Mouse (Mus musculus) bone marrow, adult 2 months (tissue): ENCODE measurements around the gene Cpeb1. TPM values are rescaled to one million over a fixed set of nuclear protein-coding genes. Genes with fewer than 3 reads are reported as not detected.

Source experiments
- H3K27ac ChIP-seq: fragments of 200-500 bp; 2 replicates; pipeline ENCODE4 v1.5.1; 2012; ENCODE audit warnings: low read depth, mild to moderate bottlenecking, control low read depth, inconsistent platforms, low read length; ENCODE audit not compliant: control insufficient read depth, poor library complexity, insufficient read depth
- H3K4me1 ChIP-seq: fragments of 200-500 bp; 2 replicates; pipeline ENCODE4 v1.6.1; 2011; ENCODE audit warnings: low read length; ENCODE audit not compliant: control insufficient read depth, insufficient read depth
- H3K4me3 ChIP-seq: fragments of 200-500 bp; replicated peaks from 2 replicates; pipeline ENCODE3; 2011; ENCODE audit warnings: mild to moderate bottlenecking, low read depth, low read length, control low read depth; ENCODE audit not compliant: control insufficient read depth
- CTCF ChIP-seq: fragments of 200-500 bp; IDR thresholded peaks from 2 replicates; pipeline ENCODE4 v1.5.1; 2011; ENCODE audit warnings: low read length, control low read depth; ENCODE audit not compliant: control insufficient read depth, insufficient read depth
- POLR2A ChIP-seq: fragments of 200-500 bp; IDR thresholded peaks from 2 replicates; pipeline ENCODE4 v1.6.1; 2011; ENCODE audit warnings: low read depth, mild to moderate bottlenecking, control low read depth, low read length, borderline replicate concordance; ENCODE audit not compliant: control insufficient read depth
- WGBS: fragments of 180-500 bp; shearing (Covaris S2); methylation state at CpG from one replicate; pipeline ENCODE4 v1.1.7; 2018; 5-methylcytosine and 5-hydroxymethylcytosine counted together
- polyA plus RNA-seq: library from polyadenylated mRNA; stranded (reverse); fragments of >200 nt; gene quantifications from 2 replicates; pipeline ENCODE4 v1.2.4, GENCODE M21; 2011; ENCODE audit warnings: low replicate concordance; ENCODE audit not compliant: missing spikeins, insufficient read depth, insufficient read length

The Cpeb1 gene
- polyA plus RNA-seq, 1 experiment, result 2.4 TPM

DNA sequence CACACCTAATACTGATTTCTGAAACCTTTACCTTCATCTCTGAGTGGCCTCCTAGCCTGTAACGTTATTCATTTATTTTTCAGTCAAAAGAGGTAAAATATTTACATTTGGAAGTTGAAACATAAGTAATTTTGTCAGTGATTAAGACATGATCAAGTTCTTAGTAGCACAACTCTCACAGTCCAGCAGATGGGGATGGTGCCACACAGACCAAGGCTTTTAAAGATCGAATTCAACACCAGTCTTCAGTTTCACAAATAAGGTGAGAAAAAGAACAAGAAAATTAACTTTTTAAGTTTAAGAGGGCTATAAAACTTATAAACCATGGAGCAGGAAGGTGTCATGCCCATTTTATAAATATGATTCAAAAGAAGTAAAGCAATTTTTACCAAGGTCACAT, 56.3 kb downstream of the Cpeb1 start:
- WGBS, result 28% methylated on average over 2 of the region's 2 CpGs

DNA sequence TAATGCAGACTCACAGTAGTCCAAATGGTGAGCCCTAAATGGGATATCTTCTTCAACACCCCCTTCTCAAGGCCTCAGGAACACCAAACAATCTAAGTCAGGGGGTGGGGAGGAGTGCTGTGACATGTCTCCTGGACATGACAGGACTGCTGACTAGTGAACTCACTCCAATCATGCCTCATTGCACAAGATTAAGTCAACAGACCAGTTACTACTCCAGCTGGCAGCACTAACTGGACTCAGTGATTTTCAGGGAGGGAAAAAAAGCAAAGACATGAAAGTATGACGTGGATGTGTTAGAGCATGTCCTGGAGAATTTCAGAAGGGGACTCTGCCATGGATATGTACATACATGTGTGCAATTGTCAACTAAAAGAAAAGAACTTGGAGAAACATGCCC, 75.9 kb downstream of the Cpeb1 start:
- Histone ChIP-seq H3K4me1 (no peaks in the 10 kb centered on the region), H3K4me3 (no peak overlapping the region), H3K27ac (no peak overlapping the region)
- WGBS, result 76% methylated on average over 1 of the region's 1 CpGs
- TF ChIP-seq CTCF (no peak), POLR2A (no peak)

More for the DNA sequence above, 56.3 kb downstream of the Cpeb1 start:
- H3K27ac ChIP-seq, result no peak overlapping the region
- TF ChIP-seq CTCF, result no peak
- TF ChIP-seq POLR2A, result no peak
- no peaks in the 10 kb centered on the region for H3K4me1 ChIP-seq
- no peak overlapping the region for H3K4me3 ChIP-seq

DNA sequence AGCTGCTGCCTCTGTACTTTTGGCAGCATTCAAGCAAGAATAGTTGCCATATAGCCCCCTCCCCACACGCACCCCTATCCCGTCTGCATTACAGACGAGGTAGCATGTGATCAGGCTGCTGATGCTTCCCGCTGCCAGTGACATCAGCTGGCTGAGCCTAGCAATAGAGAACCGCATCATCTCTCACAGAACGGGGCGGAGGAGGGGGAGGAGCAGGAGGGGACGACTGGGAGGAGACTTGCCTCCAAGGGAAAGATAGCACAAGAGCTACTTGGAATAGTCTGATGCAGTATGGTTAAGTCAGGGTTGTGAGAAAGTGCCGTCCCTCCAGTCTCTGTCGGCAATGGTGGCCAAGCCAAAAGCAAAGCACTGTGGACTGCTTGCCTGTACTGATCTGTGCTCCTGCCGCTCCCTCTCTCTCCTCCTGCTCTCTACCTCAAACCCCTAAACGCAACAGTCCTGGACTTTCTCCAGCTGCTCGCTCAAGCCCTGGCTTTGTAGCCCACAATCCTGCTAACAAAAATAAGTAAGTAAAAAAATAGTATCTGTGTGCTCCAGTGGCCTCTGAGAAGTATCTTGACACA, 82.8 kb downstream of the Cpeb1 start:
- Histone ChIP-seq H3K4me3 (no peak overlapping the region), H3K27ac (no peak overlapping the region)
- 25% methylated on average over 13 of the region's 13 CpGs for WGBS

DNA sequence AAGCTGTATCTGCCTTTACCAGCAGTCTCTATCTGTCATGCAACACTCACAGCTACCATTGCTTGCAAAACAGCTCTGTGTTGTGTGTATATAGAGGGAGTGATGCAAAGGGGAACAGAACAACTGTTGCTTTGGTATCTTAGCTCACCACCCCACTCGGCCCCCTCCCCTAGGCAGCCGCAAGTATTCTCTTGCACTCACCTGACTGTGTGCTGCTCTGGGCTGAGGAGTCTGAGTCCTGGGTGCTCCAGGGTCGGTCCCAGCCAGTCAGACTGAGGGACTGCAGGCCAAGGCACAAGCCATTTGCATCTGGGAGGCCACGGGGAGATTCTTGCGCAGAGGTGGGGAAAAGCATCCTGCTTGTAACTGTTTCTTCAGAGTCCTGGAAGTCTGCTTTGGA, 83.5 kb downstream of the Cpeb1 start:
- no peak for TF ChIP-seq CTCF
- TF ChIP-seq POLR2A, result no peak
- no peaks in the 10 kb centered on the region for H3K4me1 ChIP-seq
- 48% methylated on average over 5 of the region's 5 CpGs for WGBS
- no peak overlapping the region for H3K27ac ChIP-seq
- no peak overlapping the region for H3K4me3 ChIP-seq

More for the DNA sequence above, 82.8 kb downstream of the Cpeb1 start:
- TF ChIP-seq POLR2A, result no peak
- TF ChIP-seq CTCF, result no peak
- no peaks in the 10 kb centered on the region for H3K4me1 ChIP-seq

DNA sequence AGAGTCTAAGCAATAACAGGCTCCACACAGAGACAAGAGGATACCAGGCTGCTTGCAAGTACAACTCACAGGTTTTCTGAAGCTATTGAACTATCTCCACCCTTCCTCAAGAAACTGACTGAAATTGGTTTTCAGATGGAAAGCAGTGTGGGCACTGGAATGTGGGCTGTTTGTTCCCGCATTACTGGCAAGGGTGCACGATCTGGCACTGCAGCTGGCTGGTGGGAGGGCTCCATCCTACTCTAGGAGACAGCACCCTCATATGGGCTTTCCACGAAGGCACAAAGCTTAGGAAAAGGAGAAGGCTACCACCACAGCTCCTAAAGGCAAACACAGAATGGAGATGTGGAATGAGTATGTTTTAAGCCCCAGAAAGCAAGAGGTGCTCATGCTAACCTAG, 85.5 kb downstream of the Cpeb1 start:
- TF ChIP-seq CTCF (no peak), POLR2A (no peak)
- WGBS, result 66% methylated on average over 3 of the region's 3 CpGs

DNA sequence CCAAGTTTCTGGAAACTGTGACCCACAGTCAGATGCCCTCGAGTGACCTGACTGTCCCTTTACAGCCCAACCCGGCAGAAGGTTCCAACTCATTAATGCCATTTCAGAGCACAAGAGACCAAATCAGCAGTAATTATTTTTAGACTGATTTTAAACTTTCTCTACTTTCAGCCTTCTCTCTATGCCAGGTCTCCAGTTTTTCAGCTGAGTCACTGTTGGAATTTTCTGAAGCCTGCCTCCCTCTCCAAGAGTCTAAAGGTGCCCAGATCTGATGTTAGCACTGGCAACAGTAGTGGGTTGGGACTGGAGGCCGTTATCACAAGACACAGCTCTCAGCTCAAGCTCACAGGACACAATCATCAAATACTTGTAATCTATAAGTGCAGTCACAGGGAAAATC, 87.3 kb downstream of the Cpeb1 start:
- Histone ChIP-seq H3K4me3 (no peak overlapping the region), H3K4me1 (no peaks in the 10 kb centered on the region), H3K27ac (no peak overlapping the region)
- 65% methylated on average over 3 of the region's 3 CpGs for WGBS
- no peak for TF ChIP-seq CTCF
- TF ChIP-seq POLR2A, result no peak

More for the DNA sequence above, 85.5 kb downstream of the Cpeb1 start:
- H3K4me3 ChIP-seq, result no peak overlapping the region
- H3K4me1 ChIP-seq, result no peaks in the 10 kb centered on the region
- H3K27ac ChIP-seq, result no peak overlapping the region

DNA sequence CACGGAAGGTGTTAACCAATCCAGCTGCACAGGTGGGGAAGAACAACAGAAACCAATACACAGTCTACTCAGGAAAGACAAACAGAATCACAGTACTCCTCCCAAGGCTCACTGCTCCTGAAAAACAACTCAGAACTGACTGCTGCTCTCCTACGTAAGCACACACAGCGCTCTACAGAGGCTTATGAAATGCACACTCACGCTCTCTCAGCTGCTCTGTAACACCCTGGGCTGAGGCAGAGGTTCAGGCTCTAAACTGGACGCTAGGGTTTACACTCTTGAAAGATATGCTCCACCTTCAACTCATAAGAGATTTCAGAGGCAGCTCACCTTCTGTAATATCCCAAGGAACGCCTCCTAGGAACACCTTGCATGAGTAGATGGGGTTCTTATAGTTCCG, 98.3 kb downstream of the Cpeb1 start:
- Histone ChIP-seq H3K4me3 (no peak overlapping the region), H3K27ac (no peak overlapping the region), H3K4me1 (no peaks in the 10 kb centered on the region)
- TF ChIP-seq POLR2A (no peak), CTCF (no peak)
- WGBS, result 78% methylated on average over 7 of the region's 7 CpGs

DNA sequence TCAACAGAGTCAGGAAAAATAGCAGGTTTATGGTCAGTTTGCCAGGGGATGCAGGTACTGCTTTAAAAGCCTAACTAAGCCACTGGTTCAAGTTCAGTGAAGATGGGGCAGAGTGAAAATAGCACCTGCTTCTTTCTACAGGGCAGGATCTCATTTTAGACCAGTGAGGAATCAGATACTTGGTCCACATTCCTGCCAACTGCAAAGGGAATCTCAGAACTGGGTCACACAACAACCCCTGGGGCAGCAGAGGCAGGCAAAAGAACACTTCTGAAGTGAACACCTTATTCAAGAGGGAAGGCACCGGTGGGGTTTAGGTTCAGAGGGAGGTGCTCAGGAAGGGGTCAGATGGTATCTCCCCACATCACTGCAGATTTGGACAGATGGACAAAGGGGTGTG, 98.9 kb downstream of the Cpeb1 start:
- WGBS, result 77% methylated on average over 1 of the region's 1 CpGs
- Histone ChIP-seq H3K4me1 (no peaks in the 10 kb centered on the region), H3K27ac (no peak overlapping the region), H3K4me3 (no peak overlapping the region)
- no peak for TF ChIP-seq CTCF
- no peak for TF ChIP-seq POLR2A

DNA sequence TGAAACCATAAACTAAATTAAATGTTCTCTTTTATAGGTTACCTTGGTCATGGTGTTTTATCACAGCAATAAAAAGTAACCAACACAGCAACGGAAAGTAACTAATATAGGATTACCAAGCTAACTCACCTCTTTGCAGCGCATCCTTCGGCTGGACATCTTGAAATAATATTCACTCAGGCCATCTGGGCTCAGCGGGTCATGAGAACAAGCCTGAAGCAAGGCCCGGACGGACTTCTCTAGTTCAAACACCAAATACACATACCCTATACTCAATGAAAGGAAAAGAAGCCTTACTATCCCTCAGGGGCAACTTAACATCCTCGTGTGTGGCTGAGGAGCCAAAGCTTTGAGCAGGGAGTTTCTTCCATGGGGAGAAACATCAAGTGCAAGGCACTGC, 99.5 kb downstream of the Cpeb1 start:
- H3K4me3 ChIP-seq, result no peak overlapping the region
- TF ChIP-seq POLR2A (no peak), CTCF (no peak)
- WGBS, result 83% methylated on average over 7 of the region's 7 CpGs
- H3K4me1 ChIP-seq, result no peaks in the 10 kb centered on the region
- no peak overlapping the region for H3K27ac ChIP-seq
